Mouse (Mus musculus): Measurements from ENCODE around the gene Plpp3. TPM values are rescaled to one million over a fixed set of nuclear protein-coding genes. Genes with fewer than 3 reads are reported as not detected.
"Not testable (repeated sequence)": the region's sequence is repeated elsewhere in the genome, so short reads cannot be mapped to it uniquely, and the experiment has no call there.

Gene Plpp3
- total RNA-seq, 1 experiment from 2014 or later = 1.1 TPM

DNA sequence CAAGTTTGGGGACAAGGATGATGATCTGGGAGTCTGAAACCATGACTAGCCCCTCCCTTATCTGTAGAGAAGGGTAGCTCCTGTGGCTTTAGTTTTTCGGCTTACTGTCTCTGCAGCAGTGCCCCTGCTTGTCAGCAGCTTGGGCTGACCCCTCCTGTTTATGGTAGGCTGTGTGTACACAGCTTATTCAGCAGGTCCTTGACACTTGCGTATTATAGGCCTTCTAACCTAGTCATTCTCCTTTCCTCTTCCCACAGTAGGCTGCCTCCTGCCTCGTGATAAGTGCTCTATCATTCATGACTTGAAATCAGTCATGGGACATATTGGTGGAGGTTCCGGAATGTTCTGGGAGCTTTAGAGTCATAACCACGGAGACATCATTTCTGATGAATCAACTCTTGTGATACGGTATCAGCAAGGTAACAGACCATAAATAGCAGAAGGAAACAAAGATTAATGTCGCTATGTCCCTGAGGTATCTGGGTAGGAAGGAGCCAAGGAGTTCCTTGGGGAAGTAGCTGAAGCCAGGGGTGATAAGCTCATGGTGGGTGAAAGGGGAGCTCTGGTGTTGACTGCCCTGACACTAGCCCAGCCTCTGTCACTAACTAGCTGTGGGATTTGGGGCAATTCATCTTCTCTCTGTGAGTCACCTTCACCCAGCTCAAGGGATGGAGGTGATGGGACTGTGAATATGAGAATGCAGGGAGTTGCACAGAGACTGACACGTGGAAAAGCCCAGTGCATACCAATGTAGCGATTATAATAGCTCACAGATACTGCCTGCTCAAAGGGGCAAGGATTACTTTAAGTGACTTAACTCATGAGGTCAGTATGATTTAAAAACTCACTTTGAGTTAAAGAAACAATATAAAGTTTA is 104.0 kb downstream of the Plpp3 start:
- no peak for ATAC-seq (replicated peaks in 1 of 2; ENCODE audit: insufficient read depth in 1 of 2, low FRiP score in 2 of 2, low TSS enrichment in 1 of 2, low read depth in 1 of 2, poor library complexity in 2 of 2, severe bottlenecking in 2 of 2)

- no peak for ATAC-seq (replicated peaks in 1 of 2; ENCODE audit: insufficient read depth in 1 of 2, low FRiP score in 2 of 2, low TSS enrichment in 1 of 2, low read depth in 1 of 2, poor library complexity in 2 of 2, severe bottlenecking in 2 of 2)
Observed at GRCm38 (mm10) chr4:105262358-105262757, 105.2 kb downstream of the Plpp3 start.

DNA sequence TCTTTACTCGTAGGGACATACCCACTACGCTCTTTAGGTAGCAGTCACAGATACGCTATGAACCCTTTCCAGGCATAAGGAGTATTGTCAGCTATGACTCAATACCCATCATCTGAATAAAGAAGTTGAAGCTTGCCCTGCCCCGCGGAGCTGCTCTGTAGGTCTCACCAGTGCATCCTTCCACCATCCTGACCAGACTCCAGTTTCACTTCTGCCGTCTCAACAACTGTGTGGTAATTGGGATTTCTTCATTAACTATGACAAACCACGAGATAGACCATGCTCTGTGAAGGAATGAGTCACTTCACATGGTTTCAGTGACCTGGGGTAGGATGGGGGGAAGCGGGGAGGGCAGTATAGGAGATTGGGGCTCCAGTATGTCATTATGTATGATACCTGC is 106.5 kb downstream of the Plpp3 start:
- peak; percentile 50 to 56; a peak in 2 of 4 replicates for ATAC-seq (replicated peaks in 1 of 2; ENCODE audit: insufficient read depth in 1 of 2, low FRiP score in 2 of 2, low TSS enrichment in 1 of 2, low read depth in 1 of 2, poor library complexity in 2 of 2, severe bottlenecking in 2 of 2)

- ATAC-seq (replicated peaks in 1 of 2; ENCODE audit: insufficient read depth in 1 of 2, low FRiP score in 2 of 2, low TSS enrichment in 1 of 2, low read depth in 1 of 2, poor library complexity in 2 of 2, severe bottlenecking in 2 of 2) = no peak
Observed at GRCm38 (mm10) chr4:105265041-105265440, 107.9 kb downstream of the Plpp3 start.

DNA sequence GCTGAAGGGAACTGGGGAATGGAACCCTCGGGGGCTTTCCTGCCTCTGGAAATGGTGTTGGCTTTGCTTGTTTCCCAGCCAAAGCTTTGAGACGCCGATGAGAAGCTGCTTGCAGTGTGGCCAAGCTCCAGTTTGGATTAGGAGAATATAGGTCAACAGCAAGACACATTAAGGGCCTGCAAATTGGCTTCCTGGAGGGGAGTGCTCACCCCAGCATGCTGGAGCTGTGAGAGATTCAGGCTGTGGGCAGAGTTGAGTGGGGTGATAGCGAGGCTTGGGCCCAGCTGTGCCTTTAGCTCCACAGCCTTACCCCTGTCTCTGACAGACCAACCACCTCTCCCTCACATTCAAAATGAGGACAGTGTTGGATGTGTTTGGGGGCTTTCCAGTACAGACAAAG is 108.5 kb downstream of the Plpp3 start:
- ATAC-seq (replicated peaks in 1 of 2; ENCODE audit: insufficient read depth in 1 of 2, low FRiP score in 2 of 2, low TSS enrichment in 1 of 2, low read depth in 1 of 2, poor library complexity in 2 of 2, severe bottlenecking in 2 of 2) = no peak

DNA sequence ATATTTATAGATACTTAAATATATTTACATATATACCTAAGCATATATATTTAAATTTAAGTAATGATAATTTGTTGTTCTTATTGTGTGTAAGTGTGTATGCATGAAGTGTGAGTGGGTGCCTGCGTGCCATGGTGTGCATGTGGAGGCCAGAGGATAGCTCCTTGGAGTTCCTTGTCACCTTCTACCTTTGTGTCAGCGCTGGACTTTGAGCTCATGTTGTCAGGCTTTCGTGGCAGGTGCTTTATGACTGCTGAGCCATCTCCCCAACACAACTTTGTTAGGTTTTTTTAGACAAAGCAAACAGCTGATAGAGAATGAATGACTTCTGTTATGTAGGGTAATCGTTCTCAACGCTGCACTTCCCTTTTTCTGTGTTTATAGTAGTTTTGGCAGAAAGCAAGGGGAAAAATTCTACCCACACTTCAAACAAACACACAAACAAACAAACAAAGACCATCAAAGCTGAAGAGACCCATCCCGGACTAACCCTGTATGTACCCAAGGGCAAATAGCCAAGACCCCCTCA is 111.1 kb downstream of the Plpp3 start:
- ATAC-seq (replicated peaks in 1 of 2; ENCODE audit: insufficient read depth in 1 of 2, low FRiP score in 2 of 2, low TSS enrichment in 1 of 2, low read depth in 1 of 2, poor library complexity in 2 of 2, severe bottlenecking in 2 of 2) = no peak

GRCm38 (mm10) chr4:105269398-105269797 is 112.3 kb downstream of the Plpp3 start:
- ATAC-seq (replicated peaks in 1 of 2; ENCODE audit: insufficient read depth in 1 of 2, low FRiP score in 2 of 2, low TSS enrichment in 1 of 2, low read depth in 1 of 2, poor library complexity in 2 of 2, severe bottlenecking in 2 of 2) = not testable (repeated sequence)

GRCm38 (mm10) chr4:105271166-105271565 is 114.0 kb downstream of the Plpp3 start:
- ATAC-seq (replicated peaks in 1 of 2; ENCODE audit: insufficient read depth in 1 of 2, low FRiP score in 2 of 2, low TSS enrichment in 1 of 2, low read depth in 1 of 2, poor library complexity in 2 of 2, severe bottlenecking in 2 of 2) = no peak

DNA sequence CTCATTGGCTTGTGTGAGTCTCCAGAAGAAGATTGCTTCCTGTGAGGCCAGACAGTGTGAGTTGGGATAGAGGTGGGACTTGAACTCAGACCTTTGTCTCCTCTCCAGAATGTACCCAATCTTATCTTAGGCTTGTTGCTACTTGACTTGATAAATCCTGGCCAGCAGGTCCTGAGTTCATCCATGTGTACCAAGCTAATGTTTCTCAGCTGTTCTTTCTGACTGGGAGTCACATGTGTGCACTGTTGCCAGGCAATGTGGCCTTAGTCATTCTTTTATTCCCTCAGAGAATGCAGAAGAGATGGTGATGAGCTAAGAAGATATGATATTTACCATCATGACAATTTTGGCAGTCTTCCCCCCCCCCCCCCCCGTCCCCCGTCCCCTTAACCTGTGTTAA is 115.9 kb downstream of the Plpp3 start:
- no peak for ATAC-seq (replicated peaks in 1 of 2; ENCODE audit: insufficient read depth in 1 of 2, low FRiP score in 2 of 2, low TSS enrichment in 1 of 2, low read depth in 1 of 2, poor library complexity in 2 of 2, severe bottlenecking in 2 of 2)

- ATAC-seq (replicated peaks in 1 of 2; ENCODE audit: insufficient read depth in 1 of 2, low FRiP score in 2 of 2, low TSS enrichment in 1 of 2, low read depth in 1 of 2, poor library complexity in 2 of 2, severe bottlenecking in 2 of 2) = no peak
Observed at GRCm38 (mm10) chr4:105273486-105273885, 116.3 kb downstream of the Plpp3 start.

- ATAC-seq (replicated peaks in 1 of 2; ENCODE audit: insufficient read depth in 1 of 2, low FRiP score in 2 of 2, low TSS enrichment in 1 of 2, low read depth in 1 of 2, poor library complexity in 2 of 2, severe bottlenecking in 2 of 2) = no peak
Observed at GRCm38 (mm10) chr4:105275616-105276015, 118.5 kb downstream of the Plpp3 start.

GRCm38 (mm10) chr4:105276062-105276795 is 119.1 kb downstream of the Plpp3 start:
- no peak for ATAC-seq (replicated peaks in 1 of 2; ENCODE audit: insufficient read depth in 1 of 2, low FRiP score in 2 of 2, low TSS enrichment in 1 of 2, low read depth in 1 of 2, poor library complexity in 2 of 2, severe bottlenecking in 2 of 2)

GRCm38 (mm10) chr4:105278161-105278560 is 121.0 kb downstream of the Plpp3 start:
- no peak for ATAC-seq (replicated peaks in 1 of 2; ENCODE audit: insufficient read depth in 1 of 2, low FRiP score in 2 of 2, low TSS enrichment in 1 of 2, low read depth in 1 of 2, poor library complexity in 2 of 2, severe bottlenecking in 2 of 2)

DNA sequence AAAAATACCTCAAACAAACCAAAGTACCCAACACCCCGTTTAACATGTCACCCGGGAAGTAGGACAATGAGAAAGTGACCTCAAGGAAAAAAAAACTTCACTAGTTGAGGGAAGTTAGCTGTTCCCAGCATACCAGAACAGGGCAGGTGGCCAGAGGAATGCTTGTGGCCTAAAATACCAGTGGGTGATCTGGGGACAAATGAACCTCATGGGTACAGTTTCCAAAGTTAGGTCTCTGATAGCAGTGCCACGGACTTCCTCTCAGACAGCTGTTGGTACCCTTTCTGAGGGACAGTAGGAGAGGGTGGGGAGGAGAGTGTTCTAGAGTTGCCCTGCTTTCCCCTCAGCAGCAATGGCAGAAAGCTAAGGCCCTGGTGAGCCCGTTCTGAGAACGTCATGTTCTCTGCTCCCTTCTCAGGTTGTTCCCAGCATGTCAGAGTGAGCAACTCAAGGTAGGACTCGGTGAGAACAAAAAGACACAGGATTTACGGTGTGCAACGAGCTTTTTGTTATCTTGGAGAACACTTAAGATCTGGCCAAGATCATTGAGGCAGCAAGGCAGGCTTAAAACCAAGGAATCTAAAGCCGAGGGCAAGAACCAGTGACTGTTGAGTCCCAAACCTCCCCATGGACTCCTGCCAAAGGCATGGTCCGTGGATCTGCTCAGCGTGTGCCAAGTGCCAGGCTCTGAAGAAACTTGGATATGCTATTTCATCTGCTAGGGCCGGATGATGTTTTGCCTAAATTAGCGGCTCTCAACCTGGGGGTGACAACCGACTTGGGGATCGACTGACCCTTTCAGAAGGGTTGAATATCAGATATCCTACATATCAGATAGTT is 121.6 kb downstream of the Plpp3 start:
- no peak for ATAC-seq (replicated peaks in 1 of 2; ENCODE audit: insufficient read depth in 1 of 2, low FRiP score in 2 of 2, low TSS enrichment in 1 of 2, low read depth in 1 of 2, poor library complexity in 2 of 2, severe bottlenecking in 2 of 2)

DNA sequence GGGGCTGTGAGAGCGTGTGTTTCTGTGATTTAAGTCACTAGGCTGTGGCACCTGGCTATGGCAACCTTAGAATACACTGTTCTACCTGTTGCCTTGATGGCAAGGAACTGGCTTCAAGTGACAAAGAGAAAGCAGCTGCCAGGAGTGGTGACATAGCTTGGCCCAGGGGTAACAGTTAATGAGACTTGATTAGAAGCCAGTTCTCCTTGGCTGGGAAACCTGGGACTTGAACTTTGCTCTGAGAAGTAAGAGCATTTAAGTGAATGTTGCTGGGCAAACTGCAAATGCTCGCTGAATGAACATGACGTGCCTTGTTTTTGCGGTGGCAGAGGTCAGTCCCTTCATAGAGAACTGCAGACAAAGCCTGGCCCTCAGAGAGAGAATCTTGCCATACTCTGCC is 122.7 kb downstream of the Plpp3 start:
- no peak for ATAC-seq (replicated peaks in 1 of 2; ENCODE audit: insufficient read depth in 1 of 2, low FRiP score in 2 of 2, low TSS enrichment in 1 of 2, low read depth in 1 of 2, poor library complexity in 2 of 2, severe bottlenecking in 2 of 2)

DNA sequence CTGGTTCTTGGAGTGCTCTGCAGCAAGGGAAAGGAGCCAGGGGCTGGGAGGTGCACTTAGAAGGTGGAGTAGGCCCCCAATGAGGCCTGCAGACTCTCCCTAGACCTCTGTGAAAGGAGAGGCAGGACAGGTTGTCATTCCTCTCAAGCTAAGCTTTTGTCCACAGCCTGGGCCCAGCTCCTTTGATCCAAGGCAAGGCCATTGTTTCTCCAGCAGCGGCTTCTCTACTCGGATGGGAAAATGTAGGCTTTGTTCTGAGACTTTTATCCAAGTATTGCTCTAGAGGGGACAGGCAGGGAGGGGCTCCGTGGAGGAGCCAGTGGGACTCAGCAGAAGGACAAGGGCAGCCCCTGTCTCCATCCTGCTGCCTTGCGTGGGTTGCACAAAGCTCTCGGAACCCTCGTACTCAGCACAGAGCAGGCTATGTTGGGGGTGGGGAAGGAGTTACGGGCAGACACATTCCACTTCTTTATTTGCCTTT is 124.6 kb downstream of the Plpp3 start:
- no peak for ATAC-seq (replicated peaks in 1 of 2; ENCODE audit: insufficient read depth in 1 of 2, low FRiP score in 2 of 2, low TSS enrichment in 1 of 2, low read depth in 1 of 2, poor library complexity in 2 of 2, severe bottlenecking in 2 of 2)
